Mouse (Mus musculus) heart, embryonic 15.5 days (tissue): ENCODE measurements around the gene Lin28a. TPM values are rescaled to one million over a fixed set of nuclear protein-coding genes. Genes with fewer than 3 reads are reported as not detected.

ENCODE experiments used
- ATAC-seq: fragments of 200-750 bp; cut with Nextera tagmentation; replicated peaks from 2 replicates; pipeline ENCODE4 v1.8.0; 2017; ENCODE audit warnings: low read depth, moderate TSS enrichment; ENCODE audit not compliant: insufficient number of reproducible peaks, insufficient read depth, low FRiP score
- H3K27ac ChIP-seq: fragments of 300-500 bp; sonication (generic); 2 replicates; pipeline ENCODE4 v1.5.1; 2015; ENCODE audit warnings: mild to moderate bottlenecking, inconsistent platforms
- H3K27me3 ChIP-seq: fragments of 300-500 bp; sonication (generic); 2 replicates; pipeline ENCODE4 v1.6.1; 2015; ENCODE audit warnings: inconsistent platforms
- H3K36me3 ChIP-seq: fragments of 300-500 bp; sonication (generic); 2 replicates; pipeline ENCODE4 v1.6.1; 2015; ENCODE audit warnings: mild to moderate bottlenecking, inconsistent platforms
- H3K4me1 ChIP-seq: fragments of 300-500 bp; sonication (generic); replicated peaks from 2 replicates; pipeline ENCODE4 v1.6.1; 2015; ENCODE audit warnings: inconsistent platforms
- H3K4me2 ChIP-seq: fragments of 300-500 bp; sonication (generic); 2 replicates; pipeline ENCODE4 v1.6.1; 2015; ENCODE audit warnings: inconsistent platforms, mild to moderate bottlenecking, moderate library complexity
- H3K4me3 ChIP-seq: fragments of 300-500 bp; sonication (generic); 2 replicates; pipeline ENCODE4 v1.5.1; 2015; ENCODE audit warnings: mild to moderate bottlenecking, inconsistent platforms
- H3K9ac ChIP-seq: fragments of 300-500 bp; sonication (generic); 2 replicates; pipeline ENCODE4 v1.6.1; 2015; ENCODE audit warnings: mild to moderate bottlenecking, inconsistent platforms
- H3K9me3 ChIP-seq: fragments of 300-500 bp; sonication (generic); replicated peaks from 2 replicates; pipeline ENCODE4 v1.6.1; 2016; ENCODE audit warnings: inconsistent platforms
- WGBS: fragments of 180-500 bp; shearing (Covaris S2); methylation state at CpG from one replicate; pipeline ENCODE4 v1.1.7; 2015; ENCODE audit warnings: mixed read lengths; 5-methylcytosine and 5-hydroxymethylcytosine counted together
- polyA plus RNA-seq: library from polyadenylated mRNA; unstranded; fragments of >200 nt; fragmentation: Nextera tagmentation; extraction: Ambion mirVana; gene quantifications from 2 replicates; pipeline ENCODE4 v1.2.1, GENCODE M21; 2015

The Lin28a gene
- polyA plus RNA-seq, 1 experiment from 2014 or later, result 0.19 TPM

- peak overlapping the region; percentile 47 for H3K4me2 ChIP-seq
- ATAC-seq, result no peak
- peaks cover 50% of the 10 kb centered on the region for H3K27me3 ChIP-seq
- no peaks in the 10 kb centered on the region for H3K9me3 ChIP-seq
- no peaks in the 10 kb centered on the region for H3K36me3 ChIP-seq
- no peak overlapping the region for H3K27ac ChIP-seq
- H3K4me1 ChIP-seq, result peaks cover 17% of the 10 kb centered on the region
- no peak overlapping the region for H3K9ac ChIP-seq
- under 1% methylated on average over 46 of the region's 46 CpGs for WGBS
- H3K4me3 ChIP-seq, result peak overlapping the region; percentile 21
Observed at GRCm38 (mm10) chr4:134018038-134018778, 433 bp downstream of the Lin28a start.

GRCm38 (mm10) chr4:134017201-134017865 is 1.3 kb downstream of the Lin28a start:
- no peak overlapping the region for H3K27ac ChIP-seq
- WGBS, result 3% methylated on average over 21 of the region's 21 CpGs
- H3K4me2 ChIP-seq, result peak overlapping the region; percentile 47
- H3K36me3 ChIP-seq, result no peaks in the 10 kb centered on the region
- H3K27me3 ChIP-seq, result peaks cover 50% of the 10 kb centered on the region
- no peaks in the 10 kb centered on the region for H3K9me3 ChIP-seq
- H3K4me3 ChIP-seq, result peak overlapping the region; percentile 21; the same call in 1 of the 2 replicates
- no peak for ATAC-seq
- H3K9ac ChIP-seq, result no peak overlapping the region
- peaks cover 24% of the 10 kb centered on the region for H3K4me1 ChIP-seq

- Histone ChIP-seq H3K27me3 (peaks cover 50% of the 10 kb centered on the region), H3K9ac (no peak overlapping the region)
- 4% methylated on average over 8 of the region's 8 CpGs for WGBS
Observed at GRCm38 (mm10) chr4:134016767-134017166, 1.9 kb downstream of the Lin28a start.

GRCm38 (mm10) chr4:134016208-134016607 is 2.4 kb downstream of the Lin28a start:
- Histone ChIP-seq H3K27ac (no peak overlapping the region), H3K9ac (no peak overlapping the region), H3K27me3 (peaks cover 50% of the 10 kb centered on the region), H3K9me3 (no peaks in the 10 kb centered on the region), H3K4me2 (no peak overlapping the region), H3K4me3 (no peak overlapping the region), H3K36me3 (no peaks in the 10 kb centered on the region), H3K4me1 (peaks cover 32% of the 10 kb centered on the region)
- ATAC-seq, result no peak
- 18% methylated on average over 7 of the region's 7 CpGs for WGBS

More at GRCm38 (mm10) chr4:134016767-134017166, 1.9 kb downstream of the Lin28a start:
- Histone ChIP-seq H3K27ac (no peak overlapping the region), H3K4me3 (no peak overlapping the region), H3K9me3 (no peaks in the 10 kb centered on the region), H3K36me3 (no peaks in the 10 kb centered on the region), H3K4me1 (peaks cover 26% of the 10 kb centered on the region), H3K4me2 (no peak overlapping the region)
- ATAC-seq, result no peak

GRCm38 (mm10) chr4:134012858-134013528 is 5.6 kb downstream of the Lin28a start:
- 30% methylated on average over 12 of the region's 12 CpGs for WGBS
- H3K9me3 ChIP-seq, result no peaks in the 10 kb centered on the region
- peaks cover 25% of the 10 kb centered on the region for H3K27me3 ChIP-seq
- H3K27ac ChIP-seq, result no peak overlapping the region
- no peak for ATAC-seq
- H3K4me3 ChIP-seq, result no peak overlapping the region
- no peak overlapping the region for H3K9ac ChIP-seq
- H3K4me1 ChIP-seq, result peaks cover 27% of the 10 kb centered on the region
- H3K4me2 ChIP-seq, result no peak overlapping the region
- no peaks in the 10 kb centered on the region for H3K36me3 ChIP-seq

GRCm38 (mm10) chr4:134011450-134012414 is 6.9 kb downstream of the Lin28a start:
- ATAC-seq, result no peak; the same call in 1 of the 2 replicates
- Histone ChIP-seq H3K9ac (no peak overlapping the region), H3K27me3 (peaks cover 13% of the 10 kb centered on the region), H3K9me3 (no peaks in the 10 kb centered on the region), H3K36me3 (no peaks in the 10 kb centered on the region), H3K4me3 (no peak overlapping the region), H3K4me2 (no peak overlapping the region), H3K4me1 (peaks cover 19% of the 10 kb centered on the region), H3K27ac (no peak overlapping the region)
- 11% methylated on average over 16 of the region's 16 CpGs for WGBS

GRCm38 (mm10) chr4:134009709-134010108 is 8.9 kb downstream of the Lin28a start:
- Histone ChIP-seq H3K9ac (no peak overlapping the region), H3K4me1 (peaks cover 22% of the 10 kb centered on the region), H3K27me3 (no peaks in the 10 kb centered on the region), H3K4me3 (no peak overlapping the region), H3K36me3 (no peaks in the 10 kb centered on the region), H3K27ac (no peak overlapping the region), H3K9me3 (no peaks in the 10 kb centered on the region), H3K4me2 (no peak overlapping the region)
- no peak for ATAC-seq
- WGBS, result 71% methylated on average over 6 of the region's 6 CpGs

GRCm38 (mm10) chr4:134006845-134007244 is 11.8 kb downstream of the Lin28a start:
- Histone ChIP-seq H3K4me3 (no peak overlapping the region), H3K4me2 (no peak overlapping the region), H3K27ac (no peak overlapping the region), H3K4me1 (peaks cover 12% of the 10 kb centered on the region), H3K9me3 (no peaks in the 10 kb centered on the region), H3K36me3 (no peaks in the 10 kb centered on the region), H3K9ac (no peak overlapping the region), H3K27me3 (no peaks in the 10 kb centered on the region)
- 86% methylated on average over 3 of the region's 3 CpGs for WGBS
- ATAC-seq, result no peak

- H3K27me3 ChIP-seq, result no peaks in the 10 kb centered on the region
- no peaks in the 10 kb centered on the region for H3K9me3 ChIP-seq
- ATAC-seq, result no peak
- 58% methylated on average over 12 of the region's 12 CpGs for WGBS
- no peak overlapping the region for H3K4me3 ChIP-seq
- H3K4me2 ChIP-seq, result no peak overlapping the region
- H3K36me3 ChIP-seq, result no peaks in the 10 kb centered on the region
- peaks cover 6% of the 10 kb centered on the region for H3K4me1 ChIP-seq
- H3K9ac ChIP-seq, result no peak overlapping the region
- no peak overlapping the region for H3K27ac ChIP-seq
Observed at GRCm38 (mm10) chr4:134005581-134006358, 12.9 kb downstream of the Lin28a start.

GRCm38 (mm10) chr4:134002903-134003302 is 15.7 kb downstream of the Lin28a start:
- no peak overlapping the region for H3K27ac ChIP-seq
- H3K4me2 ChIP-seq, result no peak overlapping the region
- H3K4me3 ChIP-seq, result no peak overlapping the region
- no peak for ATAC-seq
- H3K4me1 ChIP-seq, result peaks cover 14% of the 10 kb centered on the region
- H3K36me3 ChIP-seq, result no peaks in the 10 kb centered on the region
- H3K27me3 ChIP-seq, result no peaks in the 10 kb centered on the region
- 71% methylated on average over 5 of the region's 5 CpGs for WGBS
- H3K9me3 ChIP-seq, result no peaks in the 10 kb centered on the region
- no peak overlapping the region for H3K9ac ChIP-seq
